Mouse (Mus musculus) urinary bladder, postnatal 25 days (tissue): ENCODE data around the gene Prl7c1.
"Not testable (repeated sequence)": the region's sequence is repeated elsewhere in the genome, so short reads cannot be mapped to it uniquely, and the experiment has no call there.

ENCODE experiments used
- DNase-seq: peaks from one replicate; pipeline ENCODE4 v3.0.0; 2022; ENCODE audit warnings: low spot score

The Prl7c1 gene

DNA sequence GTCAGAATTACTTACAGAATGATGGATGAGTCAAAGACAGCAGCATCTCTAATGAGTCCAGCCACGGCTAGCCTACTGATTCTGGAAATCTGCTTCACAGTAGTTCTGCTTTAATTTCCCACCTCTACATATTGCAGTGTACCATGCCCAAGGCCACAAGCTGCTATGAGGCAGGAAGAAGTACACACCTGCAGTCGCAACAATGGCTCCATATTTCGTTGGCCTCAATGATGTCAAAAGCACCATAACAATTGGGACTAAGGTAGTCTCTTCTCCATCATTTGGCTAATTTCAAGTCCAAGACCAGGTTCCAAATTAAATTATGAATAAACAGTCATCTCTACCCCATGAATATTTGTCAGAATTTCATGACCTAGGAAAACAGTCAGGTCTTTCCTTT lies at the start of gene Prl7c1:
Gene Prl7c1 (minus strand): TSS at position 101 of the 400 bp plus-strand sequence.
- not testable (repeated sequence) for DNase-seq

DNA sequence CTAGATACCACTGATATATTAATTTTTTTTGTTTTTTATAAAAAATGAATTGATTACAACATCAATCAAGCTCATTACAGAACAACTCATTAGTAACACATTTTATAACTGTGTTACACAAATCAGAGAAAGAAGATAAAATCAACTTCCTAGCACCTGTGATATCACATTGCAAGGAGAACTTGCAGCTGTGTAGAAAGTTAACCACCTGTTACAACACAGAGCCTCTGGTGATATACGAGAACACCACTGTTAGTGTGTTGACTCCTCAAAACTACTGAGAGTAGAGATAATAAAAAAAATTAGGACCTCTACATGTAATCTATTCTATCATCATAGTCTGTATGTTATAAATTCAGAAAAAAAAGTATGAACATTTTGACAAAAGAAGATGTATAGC lies 22.2 kb upstream of the Prl7c1 start:
- no peak for DNase-seq

DNA sequence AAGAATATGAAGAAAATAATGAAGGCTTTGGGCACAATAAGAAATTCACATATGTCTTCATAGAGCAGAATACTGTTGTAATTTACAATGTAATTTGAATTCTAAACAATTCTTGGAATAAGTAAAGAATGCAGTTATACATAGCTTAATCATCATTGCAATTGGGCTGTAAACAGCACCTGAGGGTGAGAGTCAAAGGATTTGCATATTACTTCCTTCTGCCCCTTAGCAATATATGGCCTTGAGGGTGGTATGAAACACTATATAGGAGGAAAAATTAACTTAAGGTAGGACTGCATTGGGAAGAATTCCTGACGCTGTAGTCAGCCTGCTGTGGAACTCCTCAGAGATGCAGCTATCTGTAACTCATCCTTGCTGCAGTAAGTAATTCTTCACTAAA lies 20.8 kb upstream of the Prl7c1 start, which contains the start of gene Prl2a1:
Gene Prl2a1 (plus strand): TSS at position 301 of the 400 bp plus-strand sequence.
- no peak for DNase-seq

GRCm38 (mm10) chr13:27799303-27799702 lies 18.7 kb upstream of the Prl7c1 start:
- DNase-seq, result no peak

DNA sequence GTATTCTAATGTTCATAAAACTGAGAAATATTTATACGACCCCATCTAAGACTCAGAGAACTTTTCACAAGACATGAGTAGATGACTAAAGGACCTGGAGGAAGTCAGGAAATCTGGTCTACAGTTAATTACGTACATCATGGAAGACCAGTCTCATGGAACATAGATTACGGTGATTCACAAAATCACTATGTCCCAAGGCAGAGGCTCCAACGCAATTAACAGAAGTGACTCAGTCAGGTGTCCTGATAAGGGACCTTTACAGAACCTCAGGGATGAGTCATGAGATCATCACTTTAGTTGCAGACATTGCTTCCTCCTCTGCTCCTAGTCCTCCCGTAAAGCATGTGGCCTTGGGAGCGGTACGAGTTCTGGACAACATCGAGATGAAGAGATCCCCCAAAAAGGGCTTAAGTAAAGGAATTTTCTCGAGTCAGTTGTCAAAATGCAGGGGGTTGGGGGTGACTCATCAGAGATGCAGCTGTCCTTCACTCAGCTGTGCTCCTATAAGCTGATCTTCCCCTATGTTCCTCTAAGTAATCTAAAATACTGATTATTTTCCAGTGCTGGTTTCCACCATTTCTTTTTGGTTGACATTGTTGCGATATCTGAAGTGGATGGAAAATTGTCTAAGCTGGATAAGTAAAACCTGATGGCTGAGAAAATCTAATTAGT lies 46.0 kb downstream of the Prl7c1 start:
- no peak for DNase-seq

- not testable (repeated sequence) for DNase-seq
Measured at GRCm38 (mm10) chr13:27730286-27730959, 50.2 kb downstream of the Prl7c1 start.

GRCm38 (mm10) chr13:27725057-27725456 lies 55.5 kb downstream of the Prl7c1 start:
- DNase-seq, result not testable (repeated sequence)
